Mouse (Mus musculus) kidney, adult 2 months (tissue): ENCODE measurements around the gene Gast. TPM values are rescaled to one million over a fixed set of nuclear protein-coding genes. Genes with fewer than 3 reads are reported as not detected.
"Not testable (repeated sequence)": the region's sequence is repeated elsewhere in the genome, so short reads cannot be mapped to it uniquely, and the experiment has no call there.

ENCODE experiments used
- DNase-seq: peaks from one replicate; pipeline ENCODE4 v3.0.0; 2021
- H3K27ac ChIP-seq: fragments of 200-500 bp; 2 replicates; pipeline ENCODE4 v1.5.1; 2012; ENCODE audit warnings: low read depth, low read length, control low read depth, inconsistent platforms; ENCODE audit not compliant: insufficient read depth
- H3K27me3 ChIP-seq: fragments of 200-500 bp; replicated peaks from 2 replicates; pipeline ENCODE4 v1.6.1; 2012; ENCODE audit warnings: mild to moderate bottlenecking, moderate library complexity, low read length, inconsistent platforms; ENCODE audit not compliant: control insufficient read depth, insufficient read depth
- H3K36me3 ChIP-seq: fragments of 200-500 bp; 2 replicates; pipeline ENCODE4 v1.6.1; 2012; ENCODE audit warnings: mild to moderate bottlenecking, moderate library complexity, low read length, inconsistent platforms; ENCODE audit not compliant: control insufficient read depth, insufficient read depth
- H3K4me1 ChIP-seq: fragments of 200-500 bp; 2 replicates; pipeline ENCODE4 v1.6.1; 2011; ENCODE audit warnings: low read length; ENCODE audit not compliant: control insufficient read depth, insufficient read depth
- H3K4me3 ChIP-seq: fragments of 200-500 bp; 2 replicates; pipeline ENCODE4 v1.5.1; 2011; ENCODE audit warnings: mild to moderate bottlenecking, low read depth, low read length, control low read depth; ENCODE audit not compliant: insufficient read depth
- CTCF ChIP-seq: fragments of 200-500 bp; conservative IDR thresholded peaks from 2 replicates; pipeline ENCODE4 v1.5.1; 2011; ENCODE audit warnings: low read depth, mild to moderate bottlenecking, control low read depth, low read length, moderate library complexity, mixed read lengths; ENCODE audit not compliant: insufficient read depth, insufficient read length
- POLR2A ChIP-seq: fragments of 200-500 bp; IDR thresholded peaks from one replicate; pipeline ENCODE4 v1.6.1; 2011; ENCODE audit warnings: low read depth, low read length, control low read depth
- WGBS: fragments of 180-500 bp; shearing (Covaris S2); methylation state at CpG from one replicate; pipeline ENCODE4 v1.1.7; 2018; 5-methylcytosine and 5-hydroxymethylcytosine counted together
- polyA plus RNA-seq: library from polyadenylated mRNA; depleted of rRNA; stranded (reverse); fragments of >200 nt; gene quantifications from 2 replicates; pipeline ENCODE4 v1.2.3, GENCODE M21; 2012

Gast gene
- polyA plus RNA-seq, 1 experiment = not detected

DNA sequence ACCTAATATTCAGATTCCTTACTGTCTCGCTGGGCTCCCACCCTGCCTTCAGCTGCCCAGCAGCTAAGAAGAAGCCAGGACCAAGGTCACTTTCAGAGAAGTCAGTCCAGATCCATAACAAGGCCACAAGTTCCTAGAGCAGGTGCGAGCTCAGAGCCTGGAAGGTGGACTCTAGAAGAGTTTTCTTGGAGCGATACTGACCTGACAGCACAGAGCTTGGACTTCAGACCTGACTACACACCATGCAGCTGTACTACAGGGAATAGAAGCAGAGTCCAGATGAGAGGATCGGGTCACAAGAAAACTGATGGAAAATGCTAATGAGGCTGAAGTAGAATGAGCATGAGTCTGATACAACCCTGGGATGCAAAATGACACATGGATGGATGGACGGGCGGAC, 20.8 kb upstream of the Gast start:
- Histone ChIP-seq H3K4me1 (peaks cover 13% of the 10 kb centered on the region), H3K4me3 (no peak overlapping the region), H3K27me3 (no peaks in the 10 kb centered on the region), H3K27ac (peak overlapping the region; percentile 88), H3K36me3 (no peaks in the 10 kb centered on the region)
- DNase-seq = peak; percentile 70
- WGBS = 55% methylated on average over 6 of the region's 6 CpGs
- no peak for TF ChIP-seq POLR2A
- no peak for TF ChIP-seq CTCF

GRCm38 (mm10) chr11:100315439-100315838, 18.8 kb upstream of the Gast start:
- no peak overlapping the region for H3K27ac ChIP-seq
- H3K36me3 ChIP-seq = no peaks in the 10 kb centered on the region
- 95% methylated on average over 5 of the region's 5 CpGs for WGBS
- no peak for TF ChIP-seq CTCF
- TF ChIP-seq POLR2A = no peak
- no peak for DNase-seq
- no peaks in the 10 kb centered on the region for H3K27me3 ChIP-seq
- H3K4me3 ChIP-seq = no peak overlapping the region
- peaks cover 13% of the 10 kb centered on the region for H3K4me1 ChIP-seq

DNA sequence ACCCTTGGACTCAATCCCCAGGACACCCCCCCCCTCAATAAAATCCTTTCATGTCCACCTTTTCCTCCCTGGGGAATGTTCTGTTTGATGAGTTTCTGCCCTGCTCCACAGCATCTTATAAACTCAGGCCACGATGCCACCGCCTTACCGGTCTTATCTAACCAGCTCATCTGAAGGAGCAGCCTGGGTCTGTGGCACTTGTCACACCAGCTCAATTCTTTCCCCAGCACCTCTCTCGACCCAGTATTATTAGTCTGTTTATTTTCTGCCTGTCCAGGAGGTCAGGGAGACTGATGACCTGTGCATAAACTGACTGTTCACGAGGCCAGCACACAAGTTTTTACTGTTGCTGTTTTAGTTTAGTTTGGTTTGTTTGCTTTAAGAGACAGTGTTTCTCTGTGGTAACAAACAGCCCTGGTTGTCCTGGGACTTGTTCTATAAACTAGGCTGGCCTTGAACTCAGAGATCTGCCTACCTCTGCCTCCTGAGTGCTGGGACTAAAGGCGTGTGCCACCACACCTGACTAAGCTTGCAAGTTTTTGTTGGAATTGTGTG, 16.3 kb upstream of the Gast start:
- WGBS = 59% methylated on average over 6 of the region's 6 CpGs
- H3K36me3 ChIP-seq = peaks cover 13% of the 10 kb centered on the region
- H3K27me3 ChIP-seq = no peaks in the 10 kb centered on the region
- no peak overlapping the region for H3K4me3 ChIP-seq
- DNase-seq = no peak
- H3K4me1 ChIP-seq = peaks cover 5% of the 10 kb centered on the region
- TF ChIP-seq CTCF (no peak), POLR2A (no peak)
- no peak overlapping the region for H3K27ac ChIP-seq

GRCm38 (mm10) chr11:100318529-100319451, 15.4 kb upstream of the Gast start:
- Histone ChIP-seq H3K27ac (no peak overlapping the region), H3K4me3 (no peak overlapping the region), H3K36me3 (peaks cover 13% of the 10 kb centered on the region), H3K27me3 (no peaks in the 10 kb centered on the region), H3K4me1 (peaks cover 1% of the 10 kb centered on the region; the same call in 1 of the 2 replicates)
- DNase-seq = no peak
- TF ChIP-seq CTCF (no peak), POLR2A (no peak)
- WGBS = 87% methylated on average over 10 of the region's 10 CpGs

- peaks cover 13% of the 10 kb centered on the region for H3K36me3 ChIP-seq
- H3K27ac ChIP-seq = peak within 1 kb of the TSS; percentile 96
- under 1% methylated on average over 57 of the region's 58 CpGs for WGBS
- no peaks in the 10 kb centered on the region for H3K4me1 ChIP-seq
- peak; percentile 100 for DNase-seq
- TF ChIP-seq POLR2A (peak; percentile 44), CTCF (no peak)
- H3K4me3 ChIP-seq = peak within 1 kb of the TSS; percentile 92
- H3K27me3 ChIP-seq = no peaks in the 10 kb centered on the region
These were observed 14.6 kb upstream of the Gast start, which contains the start of gene Eif1 for GRCm38 (mm10) chr11:100319492-100320171. Gene Eif1 (plus strand): TSS chr11:100319885.

- Histone ChIP-seq H3K36me3 (peaks cover 13% of the 10 kb centered on the region), H3K27me3 (no peaks in the 10 kb centered on the region), H3K4me1 (no peaks in the 10 kb centered on the region), H3K4me3 (peak overlapping the region; percentile 92), H3K27ac (peak overlapping the region; percentile 96)
- WGBS = under 1% methylated on average over 40 of the region's 40 CpGs
- TF ChIP-seq POLR2A = peak; percentile 57
- TF ChIP-seq CTCF = no peak
- peak; percentile 98 for DNase-seq
These were observed 14.0 kb upstream of the Gast start for GRCm38 (mm10) chr11:100320172-100320630.

GRCm38 (mm10) chr11:100320701-100321410, 13.4 kb upstream of the Gast start:
- not testable (repeated sequence) for H3K27me3 ChIP-seq, DNase-seq, H3K4me1 ChIP-seq
- 7% methylated on average over 11 of the region's 11 CpGs for WGBS
- Histone ChIP-seq H3K36me3 (peaks cover 13% of the 10 kb centered on the region), H3K27ac (0 out of 2 replicates have a peak overlapping the region, but pooled peaks have one; percentile 22), H3K4me3 (peak overlapping the region; percentile 92)
